Mouse (Mus musculus): ENCODE measurements around the gene Gm17019. TPM values are rescaled to one million over a fixed set of nuclear protein-coding genes. Genes with fewer than 3 reads are reported as not detected.
"Not testable (repeated sequence)": the region's sequence is repeated elsewhere in the genome, so short reads cannot be mapped to it uniquely, and the experiment has no call there.

Gm17019 gene
- total RNA-seq, 2 experiments from 2014 or later, result not detected

- not testable (repeated sequence) for DNase-seq
Observed at GRCm38 (mm10) chr5:14996670-14997249, 36.0 kb downstream of the Gm17019 start.

- DNase-seq, result not testable (repeated sequence)
Observed at GRCm38 (mm10) chr5:14994124-14994523, 38.7 kb downstream of the Gm17019 start.

- not testable (repeated sequence) for DNase-seq
Observed at GRCm38 (mm10) chr5:14990375-14991158, 42.2 kb downstream of the Gm17019 start.

- not testable (repeated sequence) for DNase-seq
Observed at GRCm38 (mm10) chr5:14986649-14987387, 46.0 kb downstream of the Gm17019 start.

Other genes starting within 250 kb of the Gm17019 start
- not detected for gene Gm9758, start 118.1 kb downstream of the Gm17019 start, total RNA-seq (2021)
- gene Speer4e, start 94.6 kb downstream of the Gm17019 start, total RNA-seq (2021), result not detected
- gene Gm10354, start 54.1 kb downstream of the Gm17019 start, total RNA-seq (2021), result not detected

Measured in heart, postnatal 4 days (tissue).